Mouse (Mus musculus) gastrocnemius, postnatal 10 days (tissue): ENCODE results near the gene Slc25a35. TPM values are rescaled to one million over a fixed set of nuclear protein-coding genes. Genes with fewer than 3 reads are reported as not detected.
A peak's percentile ranks its signal among the peaks of the same experiment; 100 is the strongest.
"Not testable (repeated sequence)": the region's sequence is repeated elsewhere in the genome, so short reads cannot be mapped to it uniquely, and the experiment has no call there.

Experiments used
- DNase-seq: peaks from one replicate; pipeline ENCODE4 v3.0.0; 2021; ENCODE audit warnings: mixed read lengths
- microRNA-seq, 2 experiments: library from miRNA; unstranded; fragments of <30 nt; microRNA quantifications; one replicate each; pipeline ENCODE4 v1.2.0; 2021
- total RNA-seq, 2 experiments: library from RNA; stranded (reverse); gene quantifications; 2 replicates each; pipeline ENCODE4 v1.2.3; 2021

Gene Slc25a35
- total RNA-seq, 2 experiments from 2014 or later, result 2.3 to 3.7 TPM

DNA sequence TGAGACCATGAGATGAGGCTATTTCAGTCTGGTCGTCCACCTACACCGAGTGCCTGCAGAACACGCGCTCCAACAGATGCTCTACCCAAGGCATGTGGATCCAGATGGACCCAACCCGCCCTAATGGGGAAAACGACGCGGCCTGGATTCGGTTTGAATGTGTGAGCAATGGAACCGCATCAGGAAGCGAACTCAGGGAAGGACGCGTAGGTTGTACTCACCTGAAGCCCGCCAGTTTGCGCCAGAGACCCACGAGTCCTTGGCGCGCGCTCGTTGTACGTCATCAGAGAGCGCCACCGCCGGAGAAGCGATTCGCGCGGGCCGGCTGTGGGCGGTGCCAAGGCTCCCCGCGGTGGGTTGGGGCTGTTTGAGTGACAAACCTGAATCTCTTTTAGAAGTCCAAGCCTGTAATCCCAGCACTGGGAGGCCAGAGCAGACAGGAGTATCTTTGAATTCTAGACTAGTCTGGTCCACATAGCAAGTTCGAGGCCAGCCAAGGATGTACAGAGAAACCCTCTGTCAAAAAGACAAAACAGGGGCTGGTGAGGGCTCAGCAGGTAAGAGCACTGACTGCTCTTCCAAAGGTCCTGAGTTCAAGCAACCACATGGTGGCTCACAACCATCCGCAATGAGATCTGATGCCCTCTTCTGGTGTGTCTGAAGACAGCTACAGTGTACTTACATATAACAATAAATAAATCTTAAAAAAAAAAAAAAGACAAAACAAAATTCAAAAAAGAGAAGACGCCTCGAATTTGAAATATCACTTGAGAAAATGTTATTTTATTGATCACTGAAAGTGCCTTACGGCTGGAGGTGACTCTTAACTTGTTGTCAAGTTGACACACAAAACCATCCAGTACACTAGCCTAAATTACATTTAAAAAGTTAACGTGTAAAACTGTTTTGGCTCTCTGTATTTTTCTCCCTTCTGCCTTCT is 40.5 kb downstream of the Slc25a35 start, which contains the start of gene Pfas:
TSS of gene Pfas (minus strand) at position 279 of the 940 bp plus-strand sequence.
- DNase-seq, result peak; percentile 89

DNA sequence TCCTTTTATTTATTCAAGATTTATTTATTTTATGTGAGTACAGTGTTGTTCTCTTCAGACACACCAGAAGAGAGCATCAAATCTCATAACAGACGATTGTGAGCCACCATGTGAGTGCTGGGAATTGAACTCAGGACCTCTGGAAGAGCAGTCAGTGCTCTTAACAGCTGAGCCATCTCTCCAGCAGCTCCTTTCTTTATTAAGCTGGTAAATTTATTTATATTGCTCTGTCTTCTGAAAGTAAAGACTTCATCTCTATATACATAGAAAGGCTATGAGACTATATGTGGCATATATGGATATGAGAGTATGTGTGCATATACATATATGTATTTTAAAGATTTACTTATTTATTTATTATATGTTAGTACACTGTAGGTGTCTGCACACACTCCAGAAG is 41.6 kb downstream of the Slc25a35 start:
- no peak for DNase-seq

DNA sequence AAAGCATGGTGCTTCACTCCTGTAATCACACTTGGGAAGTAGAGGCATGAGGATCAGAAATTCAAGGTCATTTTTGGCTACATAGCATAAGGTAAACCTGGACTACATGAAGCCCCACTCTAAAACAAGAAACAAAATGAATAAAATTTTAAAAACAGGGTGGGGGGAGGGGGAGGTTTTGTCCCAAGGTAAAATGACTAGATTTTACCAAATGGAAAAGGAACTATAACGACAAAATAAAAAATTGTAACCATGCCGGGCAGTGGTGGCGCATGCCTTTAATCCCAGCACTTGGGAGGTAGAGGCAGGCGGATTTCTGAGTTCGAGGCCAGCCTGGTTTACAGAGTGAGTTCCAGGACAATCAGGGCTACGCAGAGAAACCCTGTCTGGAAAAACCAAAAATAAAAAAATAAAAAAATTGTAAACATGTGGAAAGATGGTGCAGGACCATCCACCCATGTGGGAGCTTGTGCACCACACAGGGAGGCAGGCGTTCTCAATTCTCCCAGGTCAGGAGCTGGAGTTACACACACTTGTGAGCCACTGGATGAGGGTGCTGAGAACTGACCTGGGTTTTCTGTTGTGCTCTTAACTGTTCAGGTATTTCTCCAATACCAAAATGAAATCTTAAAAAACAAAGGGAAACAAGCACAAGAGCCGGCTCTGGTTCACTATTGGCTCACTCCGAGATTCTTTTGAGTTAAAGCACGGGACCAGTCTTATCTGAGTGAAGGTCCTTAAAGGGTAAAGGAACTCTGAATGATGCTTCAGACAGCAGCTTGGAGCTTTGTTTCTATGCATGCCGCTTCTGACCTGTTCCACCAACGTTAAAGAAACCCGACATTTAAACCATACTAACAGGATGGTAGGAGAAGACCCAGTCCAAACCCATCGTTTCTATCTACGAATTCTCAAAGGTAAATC is 42.7 kb downstream of the Slc25a35 start:
- no peak for DNase-seq

DNA sequence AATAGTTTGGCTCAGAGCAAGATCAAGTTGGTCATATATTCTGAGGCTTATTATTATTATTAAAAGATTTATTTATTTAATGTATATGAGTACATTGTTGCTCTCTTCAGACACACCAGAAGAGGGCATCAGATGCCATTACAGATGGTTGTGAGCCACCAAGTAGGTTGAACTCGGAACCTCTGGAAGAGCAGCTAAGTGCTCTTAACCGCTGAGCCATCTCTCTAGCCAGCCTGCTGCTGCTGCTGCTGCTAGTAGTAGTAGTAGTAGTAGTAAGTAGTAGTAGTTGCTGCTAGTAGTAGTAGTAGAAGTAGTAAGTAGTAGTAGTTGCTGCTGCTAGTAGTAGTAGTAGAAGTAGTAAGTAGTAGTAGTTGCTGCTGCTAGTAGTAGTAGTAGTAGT is 43.5 kb downstream of the Slc25a35 start:
- DNase-seq, result not testable (repeated sequence)

DNA sequence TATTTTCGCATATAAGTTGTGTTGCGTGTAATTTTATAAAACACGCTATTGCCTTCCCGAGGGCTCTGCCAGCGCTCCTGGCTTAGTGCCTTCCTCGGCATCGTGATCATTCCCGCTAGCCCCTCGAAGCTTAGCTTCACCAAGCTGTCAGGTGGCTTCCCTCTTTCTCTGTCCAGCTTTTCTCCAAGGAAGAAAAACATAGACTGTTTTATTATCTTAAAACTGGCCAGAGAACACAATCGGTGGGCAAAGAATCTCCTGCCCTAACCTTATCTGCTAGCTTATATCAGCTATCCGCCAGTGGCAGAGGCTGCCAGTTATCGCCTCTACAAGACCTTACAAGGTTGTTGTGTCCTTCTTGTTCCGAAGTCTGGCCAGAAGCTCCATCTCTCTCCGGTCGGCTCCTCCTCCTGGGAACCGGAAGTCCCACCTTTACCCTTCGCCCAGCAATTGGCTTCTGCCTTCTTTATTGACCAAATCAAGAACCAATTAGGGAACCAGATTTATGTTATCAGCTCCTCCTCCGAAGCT is 44.2 kb downstream of the Slc25a35 start:
- DNase-seq, result peak; percentile 79

DNA sequence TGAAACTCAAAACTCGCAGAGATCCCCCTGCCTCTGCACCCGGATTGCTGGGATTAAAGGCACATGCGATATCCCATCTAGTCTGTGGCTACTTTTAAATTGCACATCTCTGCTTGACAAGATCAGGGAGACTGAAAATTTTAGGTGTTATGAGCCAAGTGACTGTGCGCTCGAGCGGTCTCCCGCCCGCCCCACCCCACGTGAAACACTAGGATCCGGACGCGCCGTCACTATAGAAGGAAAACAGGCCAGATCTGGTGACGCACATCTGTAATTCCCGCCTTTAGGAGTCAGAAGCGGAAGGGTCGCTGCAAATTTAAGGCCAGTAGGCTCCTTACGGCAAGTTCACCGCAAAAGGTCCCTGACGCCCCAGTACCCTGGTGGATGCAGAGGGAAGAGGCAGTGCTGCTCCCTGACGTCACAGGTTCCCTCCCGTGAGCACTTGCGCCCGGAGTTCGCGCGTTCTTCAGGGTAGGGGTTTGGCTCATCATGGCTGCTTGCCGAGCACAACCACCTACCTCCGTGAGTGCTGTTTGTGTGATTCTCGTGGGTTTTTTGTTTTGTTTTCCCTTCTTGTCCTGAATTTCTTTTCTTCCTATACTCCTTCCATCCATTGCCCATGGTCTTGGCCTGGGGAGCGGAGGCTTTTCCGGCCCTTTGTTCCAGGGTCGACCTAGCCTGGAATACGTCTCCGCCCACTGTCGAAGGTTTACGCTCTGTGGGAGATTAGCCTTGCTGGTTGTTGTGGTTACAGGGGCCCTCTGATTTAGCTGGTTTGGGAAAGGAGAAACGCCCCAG is 47.9 kb downstream of the Slc25a35 start, which contains the start of gene Ctc1:
TSS of gene Ctc1 (plus strand) at position 268 of the 798 bp plus-strand sequence.
- peak; percentile 80 for DNase-seq

GRCm38 (mm10) chr11:69016755-69017154 is 48.8 kb downstream of the Slc25a35 start:
- DNase-seq, result no peak

GRCm38 (mm10) chr11:69020691-69021090 is 52.8 kb downstream of the Slc25a35 start:
- no peak for DNase-seq

Small RNA genes within 50 kb of the gene (microRNA-seq; reads per million reads assigned to microRNA genes)
- 0 to 1.6 reads per million in 2 experiments for gene Mir3062

Other genes starting within 250 kb of the Slc25a35 start
- gene Ndel1, start 96.3 kb upstream of the Slc25a35 start, total RNA-seq, result 10 to 100 TPM; 58.3 to 68.8 TPM
- gene Rnf222, start 79.6 kb upstream of the Slc25a35 start, total RNA-seq, result not detected
- gene Rpl26, start 66.5 kb upstream of the Slc25a35 start, total RNA-seq, result 1,000 to 10,000 TPM in 1 of 2 experiments, 100 to 1,000 TPM in 1; 992 to 1,013 TPM
- not detected for gene Odf4, start 41.0 kb upstream of the Slc25a35 start, total RNA-seq
- 10 to 100 TPM; 13.0 to 17.1 TPM for gene Arhgef15, start 10.7 kb upstream of the Slc25a35 start, total RNA-seq
- 10 to 100 TPM; 45.0 to 57.6 TPM for gene Rangrf, start 7.1 kb downstream of the Slc25a35 start, total RNA-seq
- gene Pfas, start 40.3 kb downstream of the Slc25a35 start, total RNA-seq, result 10 to 100 TPM in 1 of 2 experiments, 1 to 10 TPM in 1; 7.8 to 11.2 TPM
- gene Ctc1, start 47.8 kb downstream of the Slc25a35 start, total RNA-seq, result 10 to 100 TPM; 11.2 to 17.2 TPM
- 10 to 100 TPM; 10.2 to 11.6 TPM for gene Aurkb, start 77.5 kb downstream of the Slc25a35 start, total RNA-seq
- 10 to 100 TPM; 12.6 to 13.9 TPM for gene Borcs6, start 91.6 kb downstream of the Slc25a35 start, total RNA-seq
- gene Tmem107, start 102.7 kb downstream of the Slc25a35 start, total RNA-seq, result 1 to 10 TPM; 4.3 to 5.2 TPM
- gene Vamp2, start 120.4 kb downstream of the Slc25a35 start, total RNA-seq, result 10 to 100 TPM; 52.4 to 55.8 TPM
- 10 to 100 TPM; 17.5 to 78.6 TPM for gene Per1, start 127.1 kb downstream of the Slc25a35 start, total RNA-seq
- not detected for gene Hes7, start 152.3 kb downstream of the Slc25a35 start, total RNA-seq
- gene 9130213A22Rik, start 154.5 kb downstream of the Slc25a35 start, total RNA-seq, result under 1 TPM; 0.27 to 0.49 TPM
- gene Aloxe3, start 157.8 kb downstream of the Slc25a35 start, total RNA-seq, result under 1 TPM in 1 of 2 experiments, not detected in 1; 0.27 TPM
- gene Alox12b, start 188.9 kb downstream of the Slc25a35 start, total RNA-seq, result not detected
- under 1 TPM in 1 of 2 experiments, not detected in 1; 0.09 TPM for gene Alox8, start 229.7 kb downstream of the Slc25a35 start, total RNA-seq